Mouse (Mus musculus) MEL (cell line): ENCODE data around the gene Dock10. TPM values are rescaled to one million over a fixed set of nuclear protein-coding genes. Genes with fewer than 3 reads are reported as not detected.

Source experiments
- DNase-seq: peaks from one replicate; pipeline ENCODE4 v3.0.0; 2011; ENCODE audit warnings: low read depth, low spot score
- H3K27ac ChIP-seq: 2 replicates; pipeline ENCODE4 v1.5.1; 2012; ENCODE audit warnings: low read depth, mild to moderate bottlenecking, control low read depth, low read length, moderate library complexity; ENCODE audit not compliant: control insufficient read depth
- H3K27me3 ChIP-seq, 2 experiments: fragments of 150-350 bp in 1 of 2; sonication (generic) in 1 of 2; 2 replicates each; pipeline ENCODE4 v1.6.1; 2012; ENCODE audit warnings: low read length in 2 of 2, mild to moderate bottlenecking in 2 of 2, improper control_type of control experiment in 1 of 2, moderate library complexity in 1 of 2; ENCODE audit not compliant: insufficient read depth in 2 of 2, control insufficient read depth in 1 of 2
- H3K36me3 ChIP-seq, 2 experiments: 2 replicates each; pipeline ENCODE4 v1.6.1; 2012 to 2014; ENCODE audit warnings: low read length in 2 of 2, improper control_type of control experiment in 1 of 2, inconsistent platforms in 1 of 2, mild to moderate bottlenecking in 1 of 2; ENCODE audit not compliant: insufficient read depth in 2 of 2, control insufficient read depth in 1 of 2
- H3K4me1 ChIP-seq, 2 experiments: fragments of 150-350 bp in 1 of 2; sonication (generic) in 1 of 2; 2 replicates each; pipeline ENCODE4 v1.6.1; 2012; ENCODE audit warnings: low read length in 2 of 2, improper control_type of control experiment in 1 of 2, mild to moderate bottlenecking in 1 of 2; ENCODE audit not compliant: insufficient read depth in 2 of 2, control insufficient read depth in 1 of 2
- H3K4me3 ChIP-seq, 2 experiments: fragments of 150-350 bp in 1 of 2; sonication (generic) in 1 of 2; 2 replicates each; pipeline ENCODE4 v1.5.1; 2012; ENCODE audit warnings: low read depth in 2 of 2, low read length in 2 of 2, mild to moderate bottlenecking in 2 of 2, moderate library complexity in 2 of 2, control low read depth in 1 of 2, improper control_type of control experiment in 1 of 2; ENCODE audit not compliant: control insufficient read depth in 1 of 2, insufficient read depth in 1 of 2
- H3K79me2 ChIP-seq: 2 replicates; pipeline ENCODE4 v1.6.1; 2012; ENCODE audit warnings: mild to moderate bottlenecking, low read length, moderate library complexity; ENCODE audit not compliant: control insufficient read depth, poor library complexity, insufficient read depth
- H3K9ac ChIP-seq: 2 replicates; pipeline ENCODE4 v1.6.1; 2012; ENCODE audit warnings: low read depth, mild to moderate bottlenecking, control low read depth, low read length, moderate library complexity; ENCODE audit not compliant: control insufficient read depth, poor library complexity, severe bottlenecking
- H3K9me3 ChIP-seq: fragments of 150-350 bp; sonication (generic); replicated peaks from 2 replicates; pipeline ENCODE4 v1.6.1; 2012; ENCODE audit warnings: mild to moderate bottlenecking, low read length, improper control_type of control experiment, moderate library complexity; ENCODE audit not compliant: insufficient read depth
- BHLHE40 ChIP-seq: IDR thresholded peaks from 2 replicates; pipeline ENCODE4 v1.6.1; 2012; ENCODE audit warnings: low read depth, mild to moderate bottlenecking, inconsistent platforms, low read length, improper control_type of control experiment, borderline replicate concordance
- CHD1 ChIP-seq: IDR thresholded peaks from 2 replicates; pipeline ENCODE4 v1.6.1; 2012; ENCODE audit warnings: low read depth, mild to moderate bottlenecking, inconsistent platforms, low read length, improper control_type of control experiment
- CTCF ChIP-seq, 3 experiments: IDR thresholded peaks in 2 of 3; conservative IDR thresholded peaks in 1 of 3; 2 replicates each; pipeline ENCODE4 v1.5.1; 2011 to 2012; ENCODE audit warnings: low read length in 3 of 3, low read depth in 2 of 3, mild to moderate bottlenecking in 2 of 3, improper control_type of control experiment in 1 of 3, inconsistent platforms in 1 of 3, mixed read lengths in 1 of 3, moderate library complexity in 1 of 3; ENCODE audit not compliant: control insufficient read depth in 1 of 3, insufficient read depth in 1 of 3, poor library complexity in 1 of 3, severe bottlenecking in 1 of 3
- E2F4 ChIP-seq: IDR thresholded peaks from 2 replicates; pipeline ENCODE4 v1.6.1; 2011; ENCODE audit warnings: low read depth, low read length, improper control_type of control experiment, borderline replicate concordance
- ELF1 ChIP-seq: IDR thresholded peaks from 2 replicates; pipeline ENCODE4 v1.6.1; 2014; ENCODE audit warnings: low read depth, mild to moderate bottlenecking, inconsistent platforms, low read length, improper control_type of control experiment, moderate library complexity
- EP300 ChIP-seq, 2 experiments: IDR thresholded peaks; 2 replicates each; pipeline ENCODE4 v1.6.1; 2011; ENCODE audit warnings: improper control_type of control experiment in 2 of 2, low read length in 2 of 2, low read depth in 1 of 2, mild to moderate bottlenecking in 1 of 2
- ETS1 ChIP-seq: IDR thresholded peaks from 2 replicates; pipeline ENCODE4 v1.6.1; 2012; ENCODE audit warnings: low read depth, mild to moderate bottlenecking, inconsistent platforms, low read length, improper control_type of control experiment, moderate library complexity
- GABPA ChIP-seq: IDR thresholded peaks from 2 replicates; pipeline ENCODE4 v1.6.1; 2012; ENCODE audit warnings: low read depth, mild to moderate bottlenecking, inconsistent platforms, low read length, improper control_type of control experiment, moderate library complexity
- GATA1 ChIP-seq: IDR thresholded peaks from 2 replicates; pipeline ENCODE4 v1.6.1; 2011; ENCODE audit warnings: low read depth, low read length, improper control_type of control experiment
- HCFC1 ChIP-seq: IDR thresholded peaks from 2 replicates; pipeline ENCODE4 v1.6.1; 2012; ENCODE audit warnings: low read depth, mild to moderate bottlenecking, inconsistent platforms, low read length, improper control_type of control experiment, moderate library complexity
- JUND ChIP-seq: IDR thresholded peaks from 2 replicates; pipeline ENCODE4 v1.6.1; 2011; ENCODE audit warnings: low read depth, mild to moderate bottlenecking, improper control_type of control experiment, low read length
- KAT2A ChIP-seq: conservative IDR thresholded peaks from 2 replicates; pipeline ENCODE4 v1.6.1; 2012; ENCODE audit warnings: low read depth, low read length, improper control_type of control experiment, inconsistent platforms
- MAFK ChIP-seq: IDR thresholded peaks from 2 replicates; pipeline ENCODE4 v1.6.1; 2011; ENCODE audit warnings: low read depth, mild to moderate bottlenecking, low read length, improper control_type of control experiment, borderline replicate concordance
- MAX ChIP-seq: IDR thresholded peaks from 2 replicates; pipeline ENCODE4 v1.6.1; 2011; ENCODE audit warnings: low read length, improper control_type of control experiment
- MAZ ChIP-seq: IDR thresholded peaks from 2 replicates; pipeline ENCODE4 v1.6.1; 2012; ENCODE audit warnings: low read depth, mild to moderate bottlenecking, inconsistent platforms, low read length, improper control_type of control experiment
- MEF2A ChIP-seq: IDR thresholded peaks from 2 replicates; pipeline ENCODE4 v1.6.1; 2014; ENCODE audit warnings: low read depth, mild to moderate bottlenecking, inconsistent platforms, low read length, improper control_type of control experiment; ENCODE audit not compliant: poor library complexity, insufficient replicate concordance, severe bottlenecking; ENCODE audit errors: extremely low read depth
- MXI1 ChIP-seq: IDR thresholded peaks from 2 replicates; pipeline ENCODE4 v1.6.1; 2011; ENCODE audit warnings: mild to moderate bottlenecking, low read depth, low read length, improper control_type of control experiment
- MYB ChIP-seq: IDR thresholded peaks from 2 replicates; pipeline ENCODE4 v1.6.1; 2011; ENCODE audit warnings: mild to moderate bottlenecking, low read depth, low read length, improper control_type of control experiment
- MYC ChIP-seq: IDR thresholded peaks from 2 replicates; pipeline ENCODE4 v1.6.1; 2011; ENCODE audit warnings: low read depth, mild to moderate bottlenecking, low read length, improper control_type of control experiment, moderate library complexity
- NRF1 ChIP-seq: IDR thresholded peaks from 2 replicates; pipeline ENCODE4 v1.6.1; 2014; ENCODE audit warnings: low read depth, mild to moderate bottlenecking, inconsistent platforms, low read length, improper control_type of control experiment, moderate library complexity; ENCODE audit not compliant: poor library complexity, insufficient read depth, severe bottlenecking
- POLR2A ChIP-seq, 2 experiments: IDR thresholded peaks; 2 replicates each; pipeline ENCODE4 v1.6.1; 2011 to 2012; ENCODE audit warnings: low read length in 2 of 2, mild to moderate bottlenecking in 2 of 2, control low read depth in 1 of 2, improper control_type of control experiment in 1 of 2, low read depth in 1 of 2, moderate library complexity in 1 of 2; ENCODE audit not compliant: control insufficient read depth in 1 of 2, insufficient read depth in 1 of 2, poor library complexity in 1 of 2
- POLR2AphosphoS2 ChIP-seq: IDR thresholded peaks from 2 replicates; pipeline ENCODE4 v1.6.1; 2011; ENCODE audit warnings: low read length, improper control_type of control experiment
- POLR2AphosphoS5 ChIP-seq: IDR thresholded peaks from 2 replicates; pipeline ENCODE4 v1.6.1; 2012; ENCODE audit warnings: low read depth, borderline replicate concordance, mild to moderate bottlenecking, inconsistent platforms, low read length, moderate library complexity, mixed read lengths
- RAD21 ChIP-seq: IDR thresholded peaks from 2 replicates; pipeline ENCODE4 v1.6.1; 2011; ENCODE audit warnings: mild to moderate bottlenecking, low read depth, low read length, improper control_type of control experiment
- RCOR1 ChIP-seq: IDR thresholded peaks from 2 replicates; pipeline ENCODE4 v1.6.1; 2012; ENCODE audit warnings: low read depth, mild to moderate bottlenecking, inconsistent platforms, low read length, improper control_type of control experiment
- SIN3A ChIP-seq: IDR thresholded peaks from 2 replicates; pipeline ENCODE4 v1.6.1; 2012; ENCODE audit warnings: low read length, improper control_type of control experiment, inconsistent platforms
- SMC3 ChIP-seq: IDR thresholded peaks from 2 replicates; pipeline ENCODE4 v1.6.1; 2011; ENCODE audit warnings: low read depth, low read length, improper control_type of control experiment
- TAL1 ChIP-seq: IDR thresholded peaks from 2 replicates; pipeline ENCODE4 v1.6.1; 2012; ENCODE audit warnings: mild to moderate bottlenecking, inconsistent platforms, low read length, moderate library complexity, mixed read lengths
- TBP ChIP-seq: IDR thresholded peaks from 2 replicates; pipeline ENCODE4 v1.8.0; 2011; ENCODE audit warnings: low read depth, low read length, improper control_type of control experiment
- TCF12 ChIP-seq: IDR thresholded peaks from 2 replicates; pipeline ENCODE4 v1.6.1; 2014; ENCODE audit warnings: low read depth, mild to moderate bottlenecking, inconsistent platforms, low read length, improper control_type of control experiment, moderate library complexity
- USF1 ChIP-seq: IDR thresholded peaks from 2 replicates; pipeline ENCODE4 v1.6.1; 2014; ENCODE audit warnings: low read depth, mild to moderate bottlenecking, inconsistent platforms, low read length, improper control_type of control experiment, moderate library complexity
- USF2 ChIP-seq, 2 experiments: IDR thresholded peaks; 2 replicates each; pipeline ENCODE4 v1.6.1; 2011 to 2012; ENCODE audit warnings: improper control_type of control experiment in 2 of 2, low read length in 2 of 2, borderline replicate concordance in 1 of 2, inconsistent platforms in 1 of 2, low read depth in 1 of 2, mild to moderate bottlenecking in 1 of 2; ENCODE audit not compliant: insufficient read depth in 1 of 2
- ZKSCAN1 ChIP-seq: IDR thresholded peaks from 2 replicates; pipeline ENCODE4 v1.6.1; 2012; ENCODE audit warnings: low read depth, mild to moderate bottlenecking, inconsistent platforms, low read length, improper control_type of control experiment, moderate library complexity
- ZMIZ1 ChIP-seq: IDR thresholded peaks from 2 replicates; pipeline ENCODE4 v1.6.1; 2012; ENCODE audit warnings: low read depth, mild to moderate bottlenecking, inconsistent platforms, low read length, improper control_type of control experiment, moderate library complexity
- ZNF384 ChIP-seq: IDR thresholded peaks from 2 replicates; pipeline ENCODE4 v1.6.1; 2012; ENCODE audit warnings: low read depth, mild to moderate bottlenecking, inconsistent platforms, low read length, improper control_type of control experiment
- polyA plus RNA-seq, 2 experiments: library from polyadenylated mRNA; stranded (reverse) in 1 of 2; unstranded in 1 of 2; fragments of >175 nt in 1 of 2; fragments of >200 nt in 1 of 2; gene quantifications; 2 replicates each; pipeline versions ENCODE4 v1.2.1 to v1.2.4; 2012; ENCODE audit warnings: low replicate concordance in 2 of 2, low read depth in 1 of 2; ENCODE audit not compliant: insufficient read length in 2 of 2, insufficient read depth in 1 of 2, missing spikeins in 1 of 2
- total RNA-seq: library from RNA; depleted of rRNA; stranded (reverse); fragments of 300-350 nt; gene quantifications from 2 replicates; pipeline ENCODE4 v1.2.3, GENCODE M21; 2012

The Dock10 gene
- total and polyA plus RNA-seq, 3 experiments: 11.5 to 74.0 (median 14.3) TPM

DNA sequence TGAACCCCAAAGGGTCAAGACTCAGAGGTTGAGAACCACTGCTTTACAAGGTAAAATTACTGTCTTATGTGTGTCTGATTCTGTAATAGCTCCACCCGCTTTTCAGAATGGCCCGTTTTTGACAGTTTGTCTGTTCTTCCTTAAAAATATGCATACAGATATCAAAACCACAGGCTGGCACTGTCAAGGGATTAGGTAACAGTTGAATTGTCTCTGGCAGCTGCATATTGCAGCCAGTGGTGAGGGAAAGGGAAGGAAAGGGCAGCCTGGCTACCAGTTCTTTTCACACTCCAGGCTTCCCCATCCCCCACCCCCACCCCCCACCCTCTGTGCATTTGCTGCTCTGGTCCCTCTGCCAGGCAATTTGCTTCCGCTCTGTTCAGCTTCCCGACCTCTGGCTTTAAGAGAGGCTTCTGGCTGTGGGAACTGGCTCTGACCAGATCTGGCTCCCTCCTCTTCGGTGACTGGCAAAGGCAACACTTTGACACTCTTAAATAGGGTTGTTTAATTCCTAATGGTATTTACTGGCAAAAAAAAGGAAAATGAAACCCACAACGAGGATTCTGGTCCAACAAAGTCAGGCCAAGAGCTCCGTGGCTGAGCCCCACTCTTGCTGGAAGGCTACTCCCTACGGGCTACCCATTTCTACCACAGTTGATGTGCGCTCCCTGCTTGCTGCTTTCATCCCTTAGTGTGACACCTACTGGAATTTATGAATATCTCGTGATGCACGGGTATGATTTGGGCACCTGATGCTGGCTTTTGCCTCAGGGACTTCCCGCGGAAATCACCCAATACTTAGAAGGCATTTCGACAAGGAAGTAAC lies 1.3 kb downstream of the Dock10 start:
- Histone ChIP-seq H3K36me3 (peaks cover 0 to 20% of the 10 kb centered on the region in 2 experiments; a peak in 2 of 4 replicates), H3K27me3 (no peaks in the 10 kb centered on the region), H3K4me1 (peaks cover 10 to 27% of the 10 kb centered on the region in 2 experiments; a peak in 3 of 4 replicates), H3K79me2 (peaks cover 12% of the 10 kb centered on the region), H3K9ac (peak overlapping the region; percentile 55), H3K9me3 (no peaks in the 10 kb centered on the region), H3K4me3 (peak overlapping the region; percentile 80 to 82), H3K27ac (peak overlapping the region; percentile 76)
- TF ChIP-seq ZNF384: no peak
- TF ChIP-seq MAFK: no peak
- no peak; the same call in 1 of the 2 replicates for TF ChIP-seq MAZ
- TF ChIP-seq TAL1: no peak
- no peak; a peak in 1 of 4 replicates for TF ChIP-seq POLR2A (IDR thresholded peaks at IDR 0.05; ENCODE audit: control insufficient read depth in 1 of 2, insufficient read depth in 1 of 2, low read depth in 1 of 2, low read length in 2 of 2, poor library complexity in 1 of 2)
- TF ChIP-seq MYB: peak; percentile 97
- TF ChIP-seq MYC: no peak
- TF ChIP-seq RCOR1: peak; percentile 19; the same call in 1 of the 2 replicates
- no peak for TF ChIP-seq HCFC1
- no peak for TF ChIP-seq NRF1
- no peak for TF ChIP-seq ZKSCAN1
- TF ChIP-seq JUND: no peak
- no peak for TF ChIP-seq MEF2A
- TF ChIP-seq TCF12: peak; percentile 55; the same call in 1 of the 2 replicates
- no peak for TF ChIP-seq TBP
- TF ChIP-seq ETS1: peak; percentile 76
- no peak for TF ChIP-seq E2F4
- no peak for TF ChIP-seq USF2 (IDR thresholded peaks at IDR 0.05; ENCODE audit: borderline replicate concordance in 1 of 2, insufficient read depth in 1 of 2, low read depth in 1 of 2, low read length in 2 of 2)
- TF ChIP-seq KAT2A: no peak
- TF ChIP-seq MAX: peak; percentile 32; the same call in 1 of the 2 replicates
- TF ChIP-seq MXI1: 0 out of 2 replicates have a peak, but pooled peaks have one; percentile 26
- TF ChIP-seq GABPA: no peak
- TF ChIP-seq GATA1: no peak; the same call in 1 of the 2 replicates
- peak; percentile 46; the same call in 1 of the 2 replicates for TF ChIP-seq ELF1
- no peak for TF ChIP-seq POLR2AphosphoS5
- TF ChIP-seq BHLHE40: peak; percentile 54; the same call in 1 of the 2 replicates
- peak in 1 of 3 experiments; percentile 33; a peak in 2 of 6 replicates for TF ChIP-seq CTCF (IDR thresholded peaks at IDR 0.05 in 2 of 3, conservative IDR thresholded peaks at IDR 0.05 in 1 of 3; ENCODE audit: control insufficient read depth in 1 of 3, insufficient read depth in 1 of 3, low read depth in 2 of 3, low read length in 3 of 3, poor library complexity in 1 of 3, severe bottlenecking in 1 of 3)
- peak; percentile 42; the same call in 1 of the 2 replicates for TF ChIP-seq USF1
- peak; percentile 86 to 92 for TF ChIP-seq EP300 (IDR thresholded peaks at IDR 0.05; ENCODE audit: low read depth in 1 of 2, low read length in 2 of 2)
- TF ChIP-seq SIN3A: peak; percentile 59
- TF ChIP-seq CHD1: no peak
- no peak for TF ChIP-seq POLR2AphosphoS2
- TF ChIP-seq ZMIZ1: no peak
- peak; percentile 9; the same call in 1 of the 2 replicates for TF ChIP-seq SMC3
- TF ChIP-seq RAD21: no peak
- DNase-seq: peak; percentile 77
